Mouse (Mus musculus) monocyte, adult 59 days (primary cell): ENCODE measurements around the gene Theg. TPM values are rescaled to one million over a fixed set of nuclear protein-coding genes. Genes with fewer than 3 reads are reported as not detected.

Experiments used
- total RNA-seq, 2 experiments: library from RNA; stranded (reverse); gene quantifications; one replicate each; pipeline ENCODE4 v1.2.4; 2023

The Theg gene
- not detected for total RNA-seq

GRCm38 (mm10) chr10:79587061-79587751 is at the start of gene Theg:
Gene Theg (minus strand): TSS chr10:79587331.

GRCm38 (mm10) chr10:79613578-79614304 is 26.6 kb upstream of the Theg start, which contains the start of gene C2cd4c:
Gene C2cd4c (minus strand): TSS chr10:79614025.

GRCm38 (mm10) chr10:79554330-79555237 is 32.5 kb downstream of the Theg start, which contains the start of gene Mier2:
Gene Mier2 (minus strand): TSS chr10:79555199.

GRCm38 (mm10) chr10:79533126-79533911 is 53.8 kb downstream of the Theg start, which contains the start of gene Plpp2:
Gene Plpp2 (minus strand): TSS chr10:79533796.

Other genes with a start within 250 kb of the Theg start
- not detected for gene Vmn2r82, start 230.8 kb downstream of the Theg start, total RNA-seq
- not detected for gene Vmn2r83, start 118.6 kb downstream of the Theg start, total RNA-seq
- 10 to 100 TPM; 11.0 to 14.6 TPM for gene Plpp2, start 53.5 kb downstream of the Theg start, total RNA-seq
- gene Mier2, start 32.1 kb downstream of the Theg start, total RNA-seq, result 10 to 100 TPM; 22.1 to 22.8 TPM
- not detected for gene C2cd4c, start 26.7 kb upstream of the Theg start, total RNA-seq
- gene Shc2, start 50.6 kb upstream of the Theg start, total RNA-seq, result not detected
- gene Odf3l2, start 58.4 kb upstream of the Theg start, total RNA-seq, result not detected
- not detected for gene Madcam1, start 77.2 kb upstream of the Theg start, total RNA-seq
- 10 to 100 TPM; 29.6 to 35.8 TPM for gene Tpgs1, start 82.0 kb upstream of the Theg start, total RNA-seq
- 10 to 100 TPM; 64.7 to 68.6 TPM for gene Cdc34, start 94.9 kb upstream of the Theg start, total RNA-seq
- 1 to 10 TPM; 2.3 to 2.7 TPM for gene Gzmm, start 101.7 kb upstream of the Theg start, total RNA-seq
- 100 to 1,000 TPM; 153 to 156 TPM for gene Bsg, start 117.2 kb upstream of the Theg start, total RNA-seq
- under 1 TPM in 1 of 2 experiments, not detected in 1; 0.16 TPM for gene Hcn2, start 129.3 kb upstream of the Theg start, total RNA-seq
- 10 to 100 TPM; 29.0 to 32.2 TPM for gene Polrmt, start 159.2 kb upstream of the Theg start, total RNA-seq
- not detected for gene Fgf22, start 167.7 kb upstream of the Theg start, total RNA-seq
- 10 to 100 TPM; 42.3 to 43.1 TPM for gene Rnf126, start 179.6 kb upstream of the Theg start, total RNA-seq
- 1 to 10 TPM; 1.2 to 2.2 TPM for gene Fstl3, start 189.9 kb upstream of the Theg start, total RNA-seq
- not detected for gene Prss57, start 203.6 kb upstream of the Theg start, total RNA-seq
- gene Palm, start 206.2 kb upstream of the Theg start, total RNA-seq, result 10 to 100 TPM; 70.2 to 73.6 TPM
- gene Misp, start 233.7 kb upstream of the Theg start, total RNA-seq, result under 1 TPM in 1 of 2 experiments, not detected in 1; 0.49 TPM